Mouse (Mus musculus) erythroblast, adult 5-6 weeks (primary cell): ENCODE data around the gene Ceacam15. TPM values are rescaled to one million over a fixed set of nuclear protein-coding genes. Genes with fewer than 3 reads are reported as not detected.
A peak's percentile ranks its signal among the peaks of the same experiment; 100 is the strongest.
"Not testable (repeated sequence)": the region's sequence is repeated elsewhere in the genome, so short reads cannot be mapped to it uniquely, and the experiment has no call there.

Source experiments
- ATAC-seq: replicated peaks from 2 replicates; pipeline ENCODE4 v1.8.0; 2016; ENCODE audit warnings: moderate number of reproducible peaks, mild to moderate bottlenecking, moderate TSS enrichment, inconsistent platforms; ENCODE audit not compliant: poor library complexity, low FRiP score, severe bottlenecking
- total RNA-seq, 2 experiments: library from RNA; stranded (forward) in 1 of 2; stranded (reverse) in 1 of 2; fragments of 150-400 nt in 1 of 2; fragments of 200-764, 138-1000 nt in 1 of 2; gene quantifications; 2 replicates each; pipeline versions ENCODE4 v1.2.3 to v1.2.4; 2015 to 2017; ENCODE audit warnings: low replicate concordance in 2 of 2

Gene Ceacam15
- total RNA-seq, 2 experiments from 2014 or later, result not detected

GRCm38 (mm10) chr7:16633913-16634312, 41.6 kb downstream of the Ceacam15 start:
- ATAC-seq, result not testable (repeated sequence)

DNA sequence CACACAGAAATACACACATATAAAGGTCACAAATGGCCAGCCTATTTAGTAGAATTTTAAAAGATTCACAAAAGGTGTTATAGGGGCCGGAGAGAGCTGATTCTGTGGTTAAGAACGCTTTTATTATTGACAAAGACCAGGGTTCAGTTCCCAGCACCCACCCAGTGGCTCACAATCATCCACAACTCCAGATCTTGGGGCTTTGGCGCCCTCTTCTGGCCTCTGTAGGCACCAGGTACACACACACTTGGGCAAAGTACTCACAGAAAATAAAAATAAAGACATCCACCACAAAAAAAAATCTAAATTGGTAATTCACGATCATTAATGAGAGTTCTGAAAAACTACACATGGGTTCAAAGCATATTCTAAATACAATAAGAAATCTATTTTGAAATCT, 43.6 kb downstream of the Ceacam15 start:
- no peak for ATAC-seq

GRCm38 (mm10) chr7:16631025-16631424, 44.5 kb downstream of the Ceacam15 start:
- ATAC-seq, result no peak

DNA sequence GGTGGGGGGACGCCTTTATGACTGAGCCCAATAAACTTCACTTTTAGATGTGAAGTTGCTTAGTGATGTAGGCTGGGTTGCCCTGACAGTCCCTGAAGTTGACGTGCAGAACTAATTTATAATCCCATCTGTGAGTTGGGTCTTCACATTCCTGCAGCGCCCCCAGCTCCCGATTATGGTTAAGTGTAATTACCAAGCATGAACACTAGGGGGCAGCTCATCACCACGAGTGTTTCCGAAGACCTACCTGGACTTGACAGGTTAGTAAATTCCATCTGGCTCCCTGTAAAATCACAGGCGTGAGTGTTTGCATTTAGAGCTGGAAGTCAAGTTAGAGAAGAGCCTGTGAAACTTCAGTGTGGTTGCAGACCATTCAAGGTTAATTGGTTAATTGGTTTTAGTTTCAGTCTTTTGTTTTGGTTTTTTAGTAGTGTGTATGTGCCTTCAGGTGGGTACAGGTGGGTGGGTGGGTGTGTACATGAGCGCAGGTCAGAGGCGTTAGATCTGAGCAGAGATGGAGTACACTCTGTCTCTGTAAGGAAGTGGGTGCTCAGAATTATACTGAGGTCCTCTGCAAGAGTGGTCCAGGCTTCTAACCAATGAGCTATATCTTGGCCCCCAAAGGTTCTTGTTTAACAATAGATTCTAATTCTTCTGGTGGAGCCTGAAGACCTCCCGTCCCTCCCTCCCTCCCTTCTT, 45.8 kb downstream of the Ceacam15 start:
- peak; percentile 61; the same call in 1 of the 2 replicates for ATAC-seq

DNA sequence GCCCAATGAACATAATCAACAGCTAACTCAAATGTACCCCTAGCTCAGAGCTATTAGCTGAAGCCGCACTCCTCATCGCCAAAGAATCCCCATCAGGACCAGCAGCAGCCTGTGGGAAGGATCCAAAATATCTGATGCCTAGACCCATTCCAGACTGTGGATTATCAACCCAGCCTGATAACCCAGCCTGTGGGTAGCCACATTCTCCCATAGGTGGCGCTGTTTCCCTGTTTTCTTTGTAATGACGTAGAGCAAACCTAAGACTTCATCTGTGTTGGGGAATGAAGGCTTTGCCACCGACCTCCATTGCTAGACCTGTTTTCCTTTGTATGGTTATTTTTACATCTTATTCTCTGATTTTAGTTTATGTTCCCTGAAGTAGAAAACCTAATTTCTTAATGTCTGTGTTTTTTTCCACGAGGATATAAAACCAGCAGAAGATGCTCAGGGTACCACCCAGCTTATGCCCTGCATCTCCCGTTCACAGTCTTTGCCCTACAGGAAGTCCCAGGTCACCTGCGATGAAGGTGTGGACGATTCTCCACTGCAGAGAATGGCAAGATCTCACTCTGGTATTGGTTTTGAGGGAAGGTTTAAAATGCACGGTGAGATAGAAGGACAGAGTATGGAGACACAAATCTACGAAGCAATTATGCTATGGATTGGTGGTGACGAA, 47.3 kb downstream of the Ceacam15 start:
- ATAC-seq, result peak; percentile 84

GRCm38 (mm10) chr7:16623687-16624086, 51.8 kb downstream of the Ceacam15 start:
- no peak for ATAC-seq

DNA sequence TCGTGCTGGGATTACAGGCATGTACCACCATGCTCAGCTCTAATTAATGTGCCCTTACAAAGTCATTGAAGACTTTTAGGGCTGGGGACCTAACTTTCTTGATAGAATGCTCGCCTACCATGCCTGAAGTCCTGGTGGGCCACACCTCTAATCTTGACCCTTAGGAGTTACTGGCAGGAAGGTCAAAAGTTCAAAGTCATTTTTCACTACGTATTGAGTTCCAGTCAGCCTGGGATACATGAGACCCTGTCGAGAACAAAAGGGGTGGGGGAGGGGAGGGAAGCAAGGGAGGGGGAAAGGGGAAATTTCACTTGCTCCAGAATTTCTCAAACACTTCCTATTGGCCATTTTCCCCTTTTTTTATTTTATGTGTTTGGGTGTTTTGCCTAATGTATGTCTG, 52.4 kb downstream of the Ceacam15 start:
- ATAC-seq, result no peak

Other genes with a start within 250 kb of the Ceacam15 start
- gene Tmem160, start 222.9 kb downstream of the Ceacam15 start, total RNA-seq (2015; ENCODE audit: low replicate concordance), result 8.2 TPM in 1 of 2 replicates, not detected in the other
- gene Tmem160, start 222.9 kb downstream of the Ceacam15 start, total RNA-seq (2017; ENCODE audit: low replicate concordance), result 4.6 and 6.1 TPM in 2 replicates
- not detected in 2 replicates for gene Npas1, start 198.0 kb downstream of the Ceacam15 start, total RNA-seq (2015; ENCODE audit: low replicate concordance)
- gene Npas1, start 198.0 kb downstream of the Ceacam15 start, total RNA-seq (2017; ENCODE audit: low replicate concordance), result not detected in 2 replicates
- gene Arhgap35, start 60.7 kb downstream of the Ceacam15 start, total RNA-seq (2015; ENCODE audit: low replicate concordance), result 0.38 and 0.84 TPM in 2 replicates
- 0.84 and 1.8 TPM in 2 replicates for gene Arhgap35, start 60.7 kb downstream of the Ceacam15 start, total RNA-seq (2017; ENCODE audit: low replicate concordance)
- not detected in 2 replicates for gene Ceacam9, start 46.2 kb upstream of the Ceacam15 start, total RNA-seq (2015; ENCODE audit: low replicate concordance)
- gene Ceacam9, start 46.2 kb upstream of the Ceacam15 start, total RNA-seq (2017; ENCODE audit: low replicate concordance), result not detected in 2 replicates
- 46.5 and 57.5 TPM in 2 replicates for gene Ap2s1, start 62.7 kb upstream of the Ceacam15 start, total RNA-seq (2015; ENCODE audit: low replicate concordance)
- gene Ap2s1, start 62.7 kb upstream of the Ceacam15 start, total RNA-seq (2017; ENCODE audit: low replicate concordance), result 19.8 and 25.9 TPM in 2 replicates
- gene Slc1a5, start 105.6 kb upstream of the Ceacam15 start, total RNA-seq (2015; ENCODE audit: low replicate concordance), result 655 and 701 TPM in 2 replicates
- gene Slc1a5, start 105.6 kb upstream of the Ceacam15 start, total RNA-seq (2017; ENCODE audit: low replicate concordance), result 713 and 810 TPM in 2 replicates
- gene Strn4, start 140.2 kb upstream of the Ceacam15 start, total RNA-seq (2015; ENCODE audit: low replicate concordance), result 21.5 and 22.4 TPM in 2 replicates
- gene Strn4, start 140.2 kb upstream of the Ceacam15 start, total RNA-seq (2017; ENCODE audit: low replicate concordance), result 34.3 and 69.7 TPM in 2 replicates
- gene Fkrp, start 141.0 kb upstream of the Ceacam15 start, total RNA-seq (2015; ENCODE audit: low replicate concordance), result 2.5 and 4.2 TPM in 2 replicates
- gene Fkrp, start 141.0 kb upstream of the Ceacam15 start, total RNA-seq (2017; ENCODE audit: low replicate concordance), result 3.1 and 8.0 TPM in 2 replicates
- 4.6 and 18.8 TPM in 2 replicates for gene Prkd2, start 167.2 kb upstream of the Ceacam15 start, total RNA-seq (2015; ENCODE audit: low replicate concordance)
- gene Prkd2, start 167.2 kb upstream of the Ceacam15 start, total RNA-seq (2017; ENCODE audit: low replicate concordance), result 2.5 and 5.1 TPM in 2 replicates
- gene Dact3, start 199.6 kb upstream of the Ceacam15 start, total RNA-seq (2015; ENCODE audit: low replicate concordance), result not detected in 2 replicates
- not detected in 2 replicates for gene Dact3, start 199.6 kb upstream of the Ceacam15 start, total RNA-seq (2017; ENCODE audit: low replicate concordance)
- gene Gng8, start 216.1 kb upstream of the Ceacam15 start, total RNA-seq (2015; ENCODE audit: low replicate concordance), result not detected in 2 replicates
- gene Gng8, start 216.1 kb upstream of the Ceacam15 start, total RNA-seq (2017; ENCODE audit: low replicate concordance), result not detected in 2 replicates
- 1.3 and 6.7 TPM in 2 replicates for gene Ptgir, start 230.8 kb upstream of the Ceacam15 start, total RNA-seq (2015; ENCODE audit: low replicate concordance)
- gene Ptgir, start 230.8 kb upstream of the Ceacam15 start, total RNA-seq (2017; ENCODE audit: low replicate concordance), result 1.5 and 1.8 TPM in 2 replicates
- gene Calm3, start 248.4 kb upstream of the Ceacam15 start, total RNA-seq (2015; ENCODE audit: low replicate concordance), result 41.1 and 44.1 TPM in 2 replicates
- 157 and 162 TPM in 2 replicates for gene Calm3, start 248.4 kb upstream of the Ceacam15 start, total RNA-seq (2017; ENCODE audit: low replicate concordance)